ENCODE assay signal across 19 mouse cellular contexts in genomic region chr19:31743241-31744045, GRCm38 (mm10). TPM values are rescaled to one million over a fixed set of nuclear protein-coding genes. Genes with fewer than 3 reads are reported as not detected.
DNase-seq lines count a peak whose midpoint lies in the region; ATAC-seq and TF ChIP-seq lines count a peak whose summit lies in the region.
"Had no signal": no experiment of that assay in that cellular context is flagged by ENCODE, and none has a peak within 500 bp of the region (broad histone marks: within the 10 kb centered on the region; RNA-seq: fewer than 3 reads in every experiment).

No protein-coding gene starts in this region.

- ATAC-seq in heart, embryonic 13.5 days (ENCODE audit: extremely low read depth, insufficient number of reproducible peaks, low FRiP score, low TSS enrichment) = no peak
- no peak for ATAC-seq in heart, embryonic 11.5 days (replicated peaks; ENCODE audit: insufficient number of reproducible peaks, low FRiP score, low TSS enrichment)
- ATAC-seq in kidney, embryonic 15.5 days (replicated peaks; ENCODE audit: low FRiP score) = no peak
- no peak for ATAC-seq in heart, embryonic 16.5 days (replicated peaks; ENCODE audit: extremely low read depth, insufficient read depth, low FRiP score)
- peak; percentile 59 for ATAC-seq in lung, postnatal 0 days
- ATAC-seq: forebrain, postnatal 0 days; intestine, embryonic 15.5 days; liver, embryonic 12.5 days had no signal

- no peak overlapping the region for H3K4me3 ChIP-seq in heart, embryonic 13.5 days
- no peak overlapping the region for H3K4me3 ChIP-seq in heart, embryonic 11.5 days (ENCODE audit: low read depth, low read length)
- no peak overlapping the region for H3K4me3 ChIP-seq in kidney, embryonic 15.5 days (replicated peaks)
- H3K4me3 ChIP-seq in heart, embryonic 16.5 days (ENCODE audit: low read length) = no peak overlapping the region
- no peak overlapping the region for H3K4me3 ChIP-seq in lung, postnatal 0 days (ENCODE audit: low read depth, low read length)
- H3K4me3 ChIP-seq: embryonic facial prominence, embryonic 15.5 days; intestine, embryonic 15.5 days; limb, embryonic 10.5 days; liver, embryonic 12.5 days; midbrain, embryonic 10.5 days; stomach, embryonic 15.5 days had no signal

- WGBS in heart, embryonic 13.5 days = 44% methylated on average over 8 of the region's 8 CpGs
- WGBS in heart, embryonic 11.5 days (ENCODE audit: insufficient replicate concordance) = 45% methylated on average over 8 of the region's 8 CpGs
- WGBS in kidney, embryonic 15.5 days = 77% methylated on average over 8 of the region's 8 CpGs
- WGBS in heart, embryonic 16.5 days = 49% methylated on average over 8 of the region's 8 CpGs
- WGBS in lung, postnatal 0 days = 52% methylated on average over 8 of the region's 8 CpGs

- DNase-seq in kidney, postnatal 36 days = peak; percentile 10 to 53
- peak; percentile 63 for DNase-seq in lung, postnatal 0 days (ENCODE audit: low spot score)
- no peak for DNase-seq in frontal cortex, postnatal 14 days (ENCODE audit: low spot score in 2 of 2)
- DNase-seq: cerebellum, adult 2 months; cerebellum, postnatal 36 days; forebrain, postnatal 0 days; retina, postnatal 1 day had no signal

- no peaks in the 10 kb centered on the region for H3K36me3 ChIP-seq in heart, embryonic 13.5 days
- no peaks in the 10 kb centered on the region for H3K36me3 ChIP-seq in heart, embryonic 11.5 days (ENCODE audit: control insufficient read depth, insufficient read depth, low read length)
- H3K36me3 ChIP-seq in kidney, embryonic 15.5 days = no peaks in the 10 kb centered on the region
- H3K36me3 ChIP-seq in heart, embryonic 16.5 days (ENCODE audit: control insufficient read depth, insufficient read depth) = no peaks in the 10 kb centered on the region
- no peaks in the 10 kb centered on the region for H3K36me3 ChIP-seq in lung, postnatal 0 days (ENCODE audit: insufficient read depth, low read length)
- H3K36me3 ChIP-seq: embryonic facial prominence, embryonic 15.5 days; intestine, embryonic 15.5 days; limb, embryonic 10.5 days; liver, embryonic 12.5 days; midbrain, embryonic 10.5 days; stomach, embryonic 15.5 days had no signal

- H3K27ac ChIP-seq in heart, embryonic 13.5 days (replicated peaks) = 0 out of 2 replicates have a peak overlapping the region, but pooled peaks have one; percentile 8
- no peak overlapping the region for H3K27ac ChIP-seq in heart, embryonic 11.5 days (ENCODE audit: low read depth, low read length)
- H3K27ac ChIP-seq in kidney, embryonic 15.5 days = no peak overlapping the region
- no peak overlapping the region for H3K27ac ChIP-seq in heart, embryonic 16.5 days (ENCODE audit: low read length)
- H3K27ac ChIP-seq in lung, postnatal 0 days (ENCODE audit: low read length) = no peak overlapping the region
- H3K27ac ChIP-seq: embryonic facial prominence, embryonic 15.5 days; hindbrain, embryonic 14.5 days; intestine, embryonic 15.5 days; limb, embryonic 10.5 days; liver, embryonic 12.5 days; macrophage; midbrain, embryonic 10.5 days; stomach, embryonic 15.5 days had no signal

- H3K4me2 ChIP-seq in heart, embryonic 13.5 days = no peak overlapping the region
- H3K4me2 ChIP-seq in heart, embryonic 11.5 days = no peak overlapping the region
- no peak overlapping the region for H3K4me2 ChIP-seq in kidney, embryonic 15.5 days
- 0 out of 2 replicates have a peak overlapping the region, but pooled peaks have one; percentile 12 for H3K4me2 ChIP-seq in heart, embryonic 16.5 days (ENCODE audit: low read depth, low read length)
- no peak overlapping the region for H3K4me2 ChIP-seq in lung, postnatal 0 days (replicated peaks; ENCODE audit: low read depth, low read length)
- H3K4me2 ChIP-seq: embryonic facial prominence, embryonic 15.5 days; hindbrain, embryonic 14.5 days; intestine, embryonic 15.5 days; liver, embryonic 12.5 days; stomach, embryonic 15.5 days had no signal

- peaks cover 16% of the 10 kb centered on the region for H3K4me1 ChIP-seq in heart, embryonic 13.5 days
- H3K4me1 ChIP-seq in heart, embryonic 11.5 days (ENCODE audit: control insufficient read depth, insufficient read depth, low read length) = peaks cover 9% of the 10 kb centered on the region; the same call in 1 of the 2 replicates
- H3K4me1 ChIP-seq in kidney, embryonic 15.5 days = no peaks in the 10 kb centered on the region
- H3K4me1 ChIP-seq in heart, embryonic 16.5 days (ENCODE audit: control insufficient read depth, insufficient read depth, low read length) = peaks cover 10% of the 10 kb centered on the region
- H3K4me1 ChIP-seq in lung, postnatal 0 days (ENCODE audit: insufficient read depth, low read depth, low read length) = no peaks in the 10 kb centered on the region
- H3K4me1 ChIP-seq: embryonic facial prominence, embryonic 15.5 days; intestine, embryonic 15.5 days; liver, embryonic 12.5 days; midbrain, embryonic 10.5 days; stomach, embryonic 15.5 days had no signal

- H3K9ac ChIP-seq in heart, embryonic 13.5 days = no peak overlapping the region
- no peak overlapping the region for H3K9ac ChIP-seq in heart, embryonic 11.5 days (ENCODE audit: low read depth, low read length)
- H3K9ac ChIP-seq in kidney, embryonic 15.5 days = no peak overlapping the region
- H3K9ac ChIP-seq in heart, embryonic 16.5 days (ENCODE audit: low read length) = no peak overlapping the region
- H3K9ac ChIP-seq in lung, postnatal 0 days (replicated peaks; ENCODE audit: low read depth) = no peak overlapping the region
- H3K9ac ChIP-seq: embryonic facial prominence, embryonic 15.5 days; forebrain, postnatal 0 days; hindbrain, embryonic 14.5 days; intestine, embryonic 15.5 days; liver, embryonic 12.5 days; stomach, embryonic 15.5 days had no signal

- H3K9me3 ChIP-seq in heart, embryonic 13.5 days = no peaks in the 10 kb centered on the region
- H3K9me3 ChIP-seq in heart, embryonic 11.5 days (replicated peaks; ENCODE audit: control insufficient read depth, low read length) = no peaks in the 10 kb centered on the region
- no peaks in the 10 kb centered on the region for H3K9me3 ChIP-seq in kidney, embryonic 15.5 days (replicated peaks)
- H3K9me3 ChIP-seq in heart, embryonic 16.5 days (replicated peaks; ENCODE audit: control insufficient read depth, low read length) = no peaks in the 10 kb centered on the region
- H3K9me3 ChIP-seq in lung, postnatal 0 days (ENCODE audit: low read length) = no peaks in the 10 kb centered on the region
- H3K9me3 ChIP-seq: embryonic facial prominence, embryonic 15.5 days; intestine, embryonic 15.5 days; limb, embryonic 10.5 days; liver, embryonic 12.5 days; midbrain, embryonic 10.5 days; stomach, embryonic 15.5 days had no signal

- TF ChIP-seq EP300 in lung, postnatal 0 days (IDR thresholded peaks at IDR 0.05) = no peak

- H3K27me3 ChIP-seq in heart, embryonic 13.5 days (replicated peaks) = no peaks in the 10 kb centered on the region
- H3K27me3 ChIP-seq in heart, embryonic 11.5 days (ENCODE audit: control insufficient read depth, insufficient read depth, low read length) = no peaks in the 10 kb centered on the region
- H3K27me3 ChIP-seq in kidney, embryonic 15.5 days = no peaks in the 10 kb centered on the region
- no peaks in the 10 kb centered on the region for H3K27me3 ChIP-seq in heart, embryonic 16.5 days (ENCODE audit: control insufficient read depth, insufficient read depth, low read length)
- no peaks in the 10 kb centered on the region for H3K27me3 ChIP-seq in lung, postnatal 0 days (replicated peaks; ENCODE audit: insufficient read depth, low read length)
- H3K27me3 ChIP-seq: embryonic facial prominence, embryonic 15.5 days; intestine, embryonic 15.5 days; liver, embryonic 12.5 days; stomach, embryonic 15.5 days had no signal

- no peak for TF ChIP-seq CTCF in lung, postnatal 0 days (IDR thresholded peaks at IDR 0.05)

RNA-seq across cellular contexts. Expression of gene Prkg1, which starts 21.4 kb away (rescaled TPM):
- 6.4 and 6.9 TPM in 2 replicates for polyA plus RNA-seq in heart, embryonic 13.5 days (2015; fragmentation: Nextera tagmentation; extraction: Ambion mirVana)
- polyA plus RNA-seq in heart, embryonic 11.5 days (2014; fragmentation: Nextera tagmentation; extraction: Ambion mirVana) = 8.2 and 10.9 TPM in 2 replicates
- 3.2 and 3.5 TPM in 2 replicates for polyA plus RNA-seq in kidney, embryonic 15.5 days (2015; fragmentation: Nextera tagmentation; extraction: Ambion mirVana)
- 6.5 and 6.8 TPM in 2 replicates for polyA plus RNA-seq in heart, embryonic 16.5 days (2015; fragmentation: Nextera tagmentation; extraction: Ambion mirVana)
- 4.8 and 5.2 TPM in 2 replicates for polyA plus RNA-seq in lung, postnatal 0 days (2015; fragmentation: Nextera tagmentation; extraction: Ambion mirVana)

Comparison
In these comparisons a context has a peak if more than half of its experiments do, and no peak if none do; other contexts are left out.
1. DNase-seq: peak in kidney, postnatal 36 days (2 of 2) and lung, postnatal 0 days (single experiment); none in frontal cortex, postnatal 14 days (0 of 2).